Mouse (Mus musculus): Measurements from ENCODE around the gene Smap2. TPM values are rescaled to one million over a fixed set of nuclear protein-coding genes. Genes with fewer than 3 reads are reported as not detected.

Gene Smap2
- total RNA-seq, 2 experiments from 2014 or later: 156 to 157 TPM

Small RNA genes within 50 kb of the gene (microRNA-seq; reads per million reads assigned to microRNA genes)
- 1.4 to 2.6 reads per million in 2 experiments for gene Mir7015

Other genes starting within 250 kb of the Smap2 start
- gene Nfyc, start 185.7 kb downstream of the Smap2 start, total RNA-seq (2021): 10 to 100 TPM; 48.7 to 49.1 TPM
- gene Rims3, start 162.4 kb downstream of the Smap2 start, total RNA-seq (2021): 10 to 100 TPM; 24.2 to 30.6 TPM
- gene Exo5, start 92.2 kb downstream of the Smap2 start, total RNA-seq (2021): 10 to 100 TPM; 13.1 to 14.1 TPM
- 1 to 10 TPM; 1.9 to 2.2 TPM for gene Zfp69, start 65.5 kb downstream of the Smap2 start, total RNA-seq (2021)
- gene Col9a2, start 22.1 kb upstream of the Smap2 start, total RNA-seq (2021): 1 to 10 TPM; 3.4 to 3.8 TPM
- 10 to 100 TPM; 22.7 to 24.8 TPM for gene Zmpste24, start 81.0 kb upstream of the Smap2 start, total RNA-seq (2021)
- not detected for gene Tmco2, start 92.0 kb upstream of the Smap2 start, total RNA-seq (2021)
- 10 to 100 TPM; 28.4 to 31.8 TPM for gene Rlf, start 197.8 kb upstream of the Smap2 start, total RNA-seq (2021)